Mouse (Mus musculus) heart, embryonic 12.5 days (tissue): ENCODE measurements around the gene Osbpl7. TPM values are rescaled to one million over a fixed set of nuclear protein-coding genes. Genes with fewer than 3 reads are reported as not detected.

ENCODE experiments used
- ATAC-seq: fragments of 200-750 bp; cut with Nextera tagmentation; 2 replicates; pipeline ENCODE4 v1.8.0; 2017; ENCODE audit warnings: moderate TSS enrichment, moderate library complexity; ENCODE audit not compliant: insufficient number of reproducible peaks, low FRiP score
- H3K27ac ChIP-seq: fragments of 300-500 bp; sonication (generic); 2 replicates; pipeline ENCODE4 v1.5.1; 2016; ENCODE audit warnings: mild to moderate bottlenecking, moderate library complexity; ENCODE audit not compliant: poor library complexity, severe bottlenecking
- H3K27me3 ChIP-seq: fragments of 300-500 bp; sonication (generic); replicated peaks from 2 replicates; pipeline ENCODE4 v1.6.1; 2016; ENCODE audit warnings: mild to moderate bottlenecking, moderate library complexity
- H3K36me3 ChIP-seq: fragments of 300-500 bp; sonication (generic); 2 replicates; pipeline ENCODE4 v1.6.1; 2016; ENCODE audit warnings: mild to moderate bottlenecking, moderate library complexity
- H3K4me1 ChIP-seq: fragments of 300-500 bp; sonication (generic); replicated peaks from 2 replicates; pipeline ENCODE4 v1.6.1; 2016; ENCODE audit warnings: mild to moderate bottlenecking
- H3K4me2 ChIP-seq: fragments of 300-500 bp; sonication (generic); 2 replicates; pipeline ENCODE4 v1.6.1; 2016; ENCODE audit warnings: mild to moderate bottlenecking, moderate library complexity
- H3K4me3 ChIP-seq: fragments of 300-500 bp; sonication (generic); 2 replicates; pipeline ENCODE4 v1.5.1; 2016; ENCODE audit warnings: mild to moderate bottlenecking
- H3K9ac ChIP-seq: fragments of 300-500 bp; sonication (generic); 2 replicates; pipeline ENCODE4 v1.6.1; 2016; ENCODE audit warnings: mild to moderate bottlenecking, moderate library complexity
- H3K9me3 ChIP-seq: fragments of 300-500 bp; sonication (generic); replicated peaks from 2 replicates; pipeline ENCODE4 v1.6.1; 2016; ENCODE audit warnings: mild to moderate bottlenecking, moderate library complexity
- WGBS: fragments of 180-500 bp; shearing (Covaris S2); methylation state at CpG from one replicate; pipeline ENCODE4 v1.1.7; 2016; 5-methylcytosine and 5-hydroxymethylcytosine counted together
- polyA plus RNA-seq: library from polyadenylated mRNA; unstranded; fragments of >200 nt; fragmentation: Nextera tagmentation; extraction: Ambion mirVana; gene quantifications from 2 replicates; pipeline ENCODE4 v1.2.1, GENCODE M21; 2016

The Osbpl7 gene
- polyA plus RNA-seq, 1 experiment from 2014 or later, result 5.5 TPM

DNA sequence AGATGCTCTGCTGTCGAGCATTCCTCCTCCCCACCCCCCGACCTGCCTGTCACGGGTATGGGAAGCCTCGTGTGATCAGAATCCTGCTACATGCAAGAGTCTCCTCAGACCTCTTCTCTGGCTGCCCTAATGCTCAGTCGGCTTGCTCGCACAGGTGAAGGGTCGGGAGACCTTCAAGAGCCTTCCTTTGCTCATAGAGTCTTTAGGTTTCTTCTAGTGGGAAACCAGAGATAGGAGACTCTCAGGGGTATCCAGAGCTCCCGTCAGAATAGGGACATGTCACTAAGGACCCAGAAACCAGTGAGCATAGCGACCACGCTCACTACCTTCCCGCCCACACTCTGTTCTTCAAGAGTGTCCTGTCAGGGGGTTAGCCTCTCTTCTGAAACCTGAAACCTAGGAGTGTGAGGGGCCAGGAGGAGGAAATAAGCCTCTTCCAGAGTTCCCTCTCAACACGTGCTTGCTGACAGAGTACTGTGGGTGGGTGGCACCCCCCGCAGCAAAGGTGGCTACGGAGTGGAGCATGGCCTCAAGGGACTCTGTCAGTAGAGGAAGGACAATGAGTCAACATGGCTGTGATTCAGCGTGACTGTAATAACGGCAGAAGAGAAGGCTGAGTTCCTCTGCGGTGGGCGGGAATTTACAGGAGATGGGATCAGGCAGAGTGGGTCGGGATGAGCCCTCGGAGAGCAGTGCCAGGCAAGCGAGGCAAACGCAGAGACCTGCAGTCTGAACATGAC, 33.1 kb downstream of the Osbpl7 start:
- H3K4me1 ChIP-seq, result peaks cover 11% of the 10 kb centered on the region
- peak overlapping the region; percentile 38 for H3K4me2 ChIP-seq
- no peak overlapping the region for H3K4me3 ChIP-seq
- peaks cover 17% of the 10 kb centered on the region for H3K9me3 ChIP-seq
- no peak overlapping the region for H3K27ac ChIP-seq
- H3K27me3 ChIP-seq, result peaks cover 30% of the 10 kb centered on the region
- WGBS, result 19% methylated on average over 22 of the region's 22 CpGs
- H3K9ac ChIP-seq, result peak overlapping the region; percentile 10; the same call in 1 of the 2 replicates
- H3K36me3 ChIP-seq, result no peaks in the 10 kb centered on the region
- ATAC-seq, result no peak

DNA sequence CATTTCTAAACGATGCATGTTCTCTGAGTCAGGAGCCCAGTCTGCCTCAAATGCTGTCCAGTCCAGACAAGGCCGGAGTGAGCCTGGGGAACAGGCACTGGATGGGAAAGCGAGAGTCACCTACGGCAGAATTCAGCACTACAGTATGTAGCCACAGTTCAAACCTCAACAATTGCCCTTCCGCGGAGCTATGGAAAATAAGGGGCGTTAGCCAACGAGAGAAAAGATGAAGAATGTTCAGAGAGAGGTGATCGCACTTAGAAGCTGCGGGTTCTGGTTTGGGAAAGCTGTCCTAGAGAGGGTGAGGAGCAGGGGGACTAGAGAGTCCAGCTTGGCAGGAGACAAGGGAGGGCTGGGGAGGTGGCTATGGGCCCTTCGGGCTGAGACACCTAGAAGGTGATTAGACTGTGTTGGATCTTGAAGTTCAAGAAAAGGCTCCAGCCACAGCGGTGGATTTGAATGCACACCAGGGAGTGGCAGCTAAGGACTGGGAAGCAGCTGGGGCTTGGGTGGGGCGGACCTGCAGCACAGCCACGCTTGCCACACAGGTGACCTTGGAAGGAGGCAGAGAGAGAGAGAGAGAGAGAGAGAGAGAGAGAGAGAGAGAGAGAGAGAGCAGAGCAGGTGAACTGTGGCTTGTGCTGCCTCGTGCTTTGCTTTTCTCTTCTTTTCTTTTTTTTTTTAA, 34.5 kb downstream of the Osbpl7 start:
- Histone ChIP-seq H3K4me2 (no peak overlapping the region), H3K36me3 (no peaks in the 10 kb centered on the region), H3K4me3 (no peak overlapping the region), H3K27ac (no peak overlapping the region), H3K4me1 (peaks cover 11% of the 10 kb centered on the region), H3K27me3 (peaks cover 30% of the 10 kb centered on the region), H3K9ac (no peak overlapping the region), H3K9me3 (peaks cover 27% of the 10 kb centered on the region)
- ATAC-seq, result no peak
- 83% methylated on average over 15 of the region's 15 CpGs for WGBS

DNA sequence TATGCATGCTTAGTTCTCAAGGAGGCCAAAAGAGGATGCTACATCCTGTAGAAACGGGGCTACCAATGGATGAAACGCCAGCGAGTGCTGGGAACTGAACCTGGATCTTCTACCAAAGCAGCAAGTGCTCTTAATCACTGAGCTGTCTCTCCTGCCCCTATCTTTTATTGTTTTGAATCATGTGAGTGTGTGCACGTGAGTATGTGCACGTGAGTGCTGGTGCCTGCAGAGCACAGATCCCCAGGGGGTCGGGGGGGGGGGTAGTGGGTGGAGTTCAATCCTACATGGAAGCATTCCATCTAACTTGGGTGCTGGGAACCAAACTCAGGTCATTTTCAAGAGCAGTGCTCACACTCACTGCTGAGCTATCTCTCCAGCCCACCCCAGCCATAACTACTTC, 35.9 kb downstream of the Osbpl7 start:
- no peak for ATAC-seq
- WGBS, result 64% methylated on average over 6 of the region's 6 CpGs
- peaks cover 34% of the 10 kb centered on the region for H3K27me3 ChIP-seq
- H3K9ac ChIP-seq, result no peak overlapping the region
- H3K4me2 ChIP-seq, result no peak overlapping the region
- H3K9me3 ChIP-seq, result peaks cover 25% of the 10 kb centered on the region
- H3K4me3 ChIP-seq, result no peak overlapping the region
- H3K27ac ChIP-seq, result no peak overlapping the region
- H3K4me1 ChIP-seq, result peaks cover 11% of the 10 kb centered on the region
- no peaks in the 10 kb centered on the region for H3K36me3 ChIP-seq

DNA sequence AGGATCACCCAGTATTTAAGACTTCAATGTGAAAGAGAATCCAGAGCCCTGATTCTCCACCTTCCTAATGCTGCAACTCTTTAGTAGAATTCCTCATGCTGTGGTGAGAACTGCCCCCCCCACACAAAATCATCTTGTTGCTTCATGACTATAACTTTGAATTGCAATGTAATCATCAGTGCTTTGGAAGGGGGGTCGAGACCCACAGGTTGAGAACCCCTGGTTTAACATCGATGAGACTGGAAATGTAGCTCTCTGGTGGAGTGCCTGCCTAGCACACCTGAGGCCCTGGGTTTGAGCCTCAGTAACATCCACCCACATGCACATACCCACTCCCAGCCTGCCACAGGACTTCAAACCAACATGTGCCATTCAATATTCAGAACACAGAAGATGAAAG, 44.2 kb downstream of the Osbpl7 start:
- no peak for ATAC-seq
- WGBS, result 55% methylated on average over 2 of the region's 2 CpGs
- peaks cover 67% of the 10 kb centered on the region for H3K27me3 ChIP-seq

DNA sequence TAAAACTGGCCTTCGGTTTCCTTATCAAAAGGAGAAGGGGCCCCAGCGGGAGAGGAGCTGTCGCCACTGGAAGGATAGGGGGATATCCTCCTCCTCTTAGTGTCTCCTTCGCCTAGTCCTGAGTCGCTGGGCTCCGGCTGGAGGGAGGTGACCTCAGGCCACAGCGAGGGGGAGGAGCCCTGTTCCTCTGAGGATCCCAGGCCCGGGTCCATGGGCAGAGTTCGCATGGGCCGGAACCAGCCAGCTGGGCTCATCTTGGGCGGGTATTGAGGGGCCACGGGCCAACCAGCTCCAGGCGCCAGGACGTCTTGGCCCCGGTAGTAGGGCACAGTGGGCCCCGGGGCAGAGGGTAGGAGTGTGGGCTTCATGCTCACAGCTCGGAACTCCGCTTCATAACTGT, 48.4 kb downstream of the Osbpl7 start:
- no peaks in the 10 kb centered on the region for H3K36me3 ChIP-seq
- WGBS, result 11% methylated on average over 18 of the region's 18 CpGs

More for the DNA sequence above, 44.2 kb downstream of the Osbpl7 start:
- Histone ChIP-seq H3K9ac (no peak overlapping the region), H3K36me3 (no peaks in the 10 kb centered on the region), H3K9me3 (no peaks in the 10 kb centered on the region), H3K4me2 (no peak overlapping the region), H3K4me3 (no peak overlapping the region), H3K4me1 (peaks cover 8% of the 10 kb centered on the region), H3K27ac (no peak overlapping the region)

DNA sequence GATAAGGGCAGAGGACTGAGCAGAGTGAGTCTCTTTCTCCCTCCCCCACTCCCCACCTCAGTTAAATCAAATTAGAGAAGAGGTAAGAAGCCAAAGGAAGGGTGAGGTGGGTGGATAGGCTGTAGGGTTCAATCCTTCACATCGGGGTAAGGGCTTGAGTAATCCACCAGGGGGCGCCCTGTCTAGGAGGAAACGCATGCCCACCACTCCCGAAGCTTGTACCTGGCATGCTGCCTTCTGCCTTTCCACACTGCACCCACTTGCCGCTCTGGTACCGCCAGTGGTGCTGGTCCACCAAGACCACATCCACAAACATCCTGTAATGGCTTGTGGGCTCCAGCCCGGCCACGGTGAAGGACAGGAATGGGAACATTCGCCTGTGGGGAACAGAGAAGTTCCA, 51.3 kb downstream of the Osbpl7 start:
- WGBS, result 18% methylated on average over 9 of the region's 9 CpGs
- Histone ChIP-seq H3K36me3 (no peaks in the 10 kb centered on the region), H3K27me3 (peaks cover 51% of the 10 kb centered on the region), H3K4me3 (no peak overlapping the region), H3K27ac (no peak overlapping the region), H3K4me2 (no peak overlapping the region), H3K9me3 (no peaks in the 10 kb centered on the region), H3K4me1 (peaks cover 8% of the 10 kb centered on the region), H3K9ac (no peak overlapping the region)
- ATAC-seq, result no peak

More for the DNA sequence above, 48.4 kb downstream of the Osbpl7 start:
- Histone ChIP-seq H3K27me3 (peaks cover 65% of the 10 kb centered on the region), H3K4me2 (peak overlapping the region; percentile 50), H3K9me3 (no peaks in the 10 kb centered on the region), H3K9ac (no peak overlapping the region), H3K27ac (no peak overlapping the region), H3K4me3 (peak overlapping the region; percentile 10; the same call in 1 of the 2 replicates), H3K4me1 (peaks cover 8% of the 10 kb centered on the region)
- ATAC-seq, result no peak

DNA sequence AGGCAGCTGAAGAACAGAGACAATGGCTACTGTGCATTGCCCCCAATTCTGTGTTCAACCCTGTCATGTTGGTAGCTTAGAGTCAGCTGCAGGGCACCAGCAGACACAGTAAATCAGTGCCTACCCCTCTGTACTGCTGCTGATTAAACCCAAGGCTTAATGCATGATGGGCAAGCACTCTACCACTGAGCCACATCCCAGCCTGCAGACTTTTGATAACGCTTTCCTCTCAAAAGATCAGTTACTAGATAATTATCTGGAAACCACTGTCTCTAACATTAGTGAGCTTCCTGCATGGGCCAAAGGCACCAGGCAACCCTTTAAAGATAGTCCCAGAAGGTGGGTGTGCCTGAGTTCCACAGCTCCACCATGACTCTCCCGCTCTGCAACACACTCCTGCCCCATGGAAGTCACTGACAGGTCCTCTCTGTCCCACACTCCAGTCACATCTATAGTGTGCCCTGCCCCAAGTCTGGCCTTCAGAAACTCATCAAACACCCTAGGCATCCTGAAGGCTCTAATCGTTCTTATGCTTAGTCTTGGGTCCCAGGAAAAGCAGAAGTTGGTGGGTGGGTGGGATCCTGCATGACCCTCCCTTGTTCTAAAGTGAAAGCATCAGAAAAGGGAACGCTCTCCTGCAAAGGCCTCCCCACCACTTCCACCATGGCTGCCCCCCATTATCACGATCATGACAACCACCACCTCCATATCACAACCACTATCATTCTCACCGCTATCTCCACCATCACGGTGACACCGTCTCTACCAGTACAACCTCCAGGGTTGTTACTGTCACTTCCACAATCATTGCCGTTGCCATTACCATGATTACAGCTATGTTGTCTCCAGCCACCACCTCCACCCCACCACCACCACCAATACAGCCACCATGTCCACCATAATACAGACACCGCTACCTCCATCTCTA, 53.0 kb downstream of the Osbpl7 start:
- no peak overlapping the region for H3K9ac ChIP-seq
- no peaks in the 10 kb centered on the region for H3K9me3 ChIP-seq
- H3K27ac ChIP-seq, result no peak overlapping the region
- no peak overlapping the region for H3K4me3 ChIP-seq
- H3K36me3 ChIP-seq, result no peaks in the 10 kb centered on the region
- H3K27me3 ChIP-seq, result peaks cover 38% of the 10 kb centered on the region
- 86% methylated on average over 10 of the region's 10 CpGs for whole genome bisulfite sequencing
- H3K4me2 ChIP-seq, result no peak overlapping the region
- peaks cover 7% of the 10 kb centered on the region for H3K4me1 ChIP-seq
- no peak for ATAC-seq

DNA sequence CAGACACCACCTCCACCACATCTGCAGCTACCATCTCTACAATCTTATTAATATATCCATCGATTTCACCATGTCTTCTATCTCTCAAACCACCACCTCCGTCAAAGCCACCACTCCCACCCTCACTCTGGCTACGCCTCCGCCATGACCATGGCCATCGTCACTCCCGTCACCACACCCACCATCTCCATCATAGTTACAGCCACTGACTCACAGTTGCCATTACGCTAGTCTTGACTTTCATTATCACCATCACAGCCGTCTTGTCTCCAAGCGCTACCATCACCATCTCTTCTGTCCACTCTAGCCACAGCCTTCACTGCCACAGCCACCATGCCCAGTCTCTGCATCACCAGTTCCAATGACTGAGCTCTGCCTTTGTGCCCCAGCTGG, 53.7 kb downstream of the Osbpl7 start:
- Histone ChIP-seq H3K27ac (no peak overlapping the region), H3K9me3 (no peaks in the 10 kb centered on the region), H3K4me3 (no peak overlapping the region), H3K36me3 (no peaks in the 10 kb centered on the region), H3K27me3 (peaks cover 31% of the 10 kb centered on the region), H3K4me1 (0 out of 2 replicates have a peak, but pooled peaks cover under 1% of the 10 kb centered on the region), H3K4me2 (no peak overlapping the region), H3K9ac (no peak overlapping the region)
- 90% methylated on average over 9 of the region's 9 CpGs for WGBS
- no peak for ATAC-seq

DNA sequence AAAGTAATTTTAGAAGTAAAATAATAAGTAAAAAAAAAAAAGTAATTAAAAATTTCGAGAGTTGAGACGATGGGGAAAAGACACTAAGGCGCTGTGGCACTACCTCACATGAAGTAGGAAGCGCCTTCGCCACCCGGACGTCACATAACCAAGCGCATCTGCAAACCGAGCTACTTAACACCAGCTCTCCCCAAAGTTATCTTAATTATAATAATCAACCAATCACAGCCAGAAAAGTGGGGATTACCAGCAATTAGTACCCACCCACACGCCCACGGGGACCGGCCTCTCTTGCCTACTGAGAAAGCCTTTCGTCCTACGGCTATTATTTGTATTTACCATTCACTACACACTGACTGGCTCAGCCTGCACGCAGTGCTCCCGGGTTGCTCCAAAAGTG, 58.5 kb downstream of the Osbpl7 start:
- no peak overlapping the region for H3K9ac ChIP-seq
- H3K36me3 ChIP-seq, result no peaks in the 10 kb centered on the region
- H3K4me1 ChIP-seq, result peaks cover under 1% of the 10 kb centered on the region; the same call in 1 of the 2 replicates
- no peaks in the 10 kb centered on the region for H3K9me3 ChIP-seq
- H3K27me3 ChIP-seq, result peaks cover 47% of the 10 kb centered on the region
- no peak overlapping the region for H3K4me2 ChIP-seq
- no peak overlapping the region for H3K27ac ChIP-seq
- WGBS, result 78% methylated on average over 16 of the region's 16 CpGs
- no peak for ATAC-seq
- H3K4me3 ChIP-seq, result no peak overlapping the region

DNA sequence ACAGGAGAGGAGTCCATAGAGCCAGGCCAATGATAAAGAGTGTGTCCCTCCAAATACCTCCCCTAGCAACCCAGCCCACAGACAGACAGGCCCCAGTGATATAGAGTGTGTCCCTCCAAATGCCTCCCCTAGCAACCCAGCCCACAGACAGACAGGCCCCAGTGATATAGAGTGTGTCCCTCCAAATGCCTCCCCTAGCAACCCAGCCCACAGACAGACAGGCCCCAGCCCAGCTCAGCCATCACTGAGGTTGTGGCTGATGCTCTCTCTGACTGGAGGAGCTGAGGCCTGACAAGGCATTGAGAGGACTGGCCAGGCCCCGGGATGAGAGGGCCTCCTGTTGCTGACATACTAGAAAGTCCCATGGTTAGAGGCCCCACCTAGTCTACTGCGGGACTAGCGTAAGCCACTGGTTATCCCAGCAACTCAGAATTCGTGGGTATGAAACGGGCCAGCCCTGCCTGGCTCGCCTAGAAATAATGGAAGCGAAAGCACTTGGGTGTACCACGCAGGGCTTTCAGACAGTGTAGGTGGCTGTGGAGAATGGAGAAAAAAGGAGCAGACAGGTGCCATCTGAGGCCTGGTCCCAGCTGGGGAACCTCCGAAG, 62.2 kb downstream of the Osbpl7 start:
- 73% methylated on average over 9 of the region's 9 CpGs for WGBS
- H3K9me3 ChIP-seq, result no peaks in the 10 kb centered on the region
- no peak overlapping the region for H3K4me3 ChIP-seq
- no peak overlapping the region for H3K4me2 ChIP-seq
- peaks cover 72% of the 10 kb centered on the region for H3K27me3 ChIP-seq
- no peak overlapping the region for H3K9ac ChIP-seq
- no peak overlapping the region for H3K27ac ChIP-seq
- no peak for ATAC-seq
- no peaks in the 10 kb centered on the region for H3K36me3 ChIP-seq
- H3K4me1 ChIP-seq, result peaks cover 17% of the 10 kb centered on the region
